ENCODE assay signal across 17 mouse cellular contexts in the genomic region with DNA sequence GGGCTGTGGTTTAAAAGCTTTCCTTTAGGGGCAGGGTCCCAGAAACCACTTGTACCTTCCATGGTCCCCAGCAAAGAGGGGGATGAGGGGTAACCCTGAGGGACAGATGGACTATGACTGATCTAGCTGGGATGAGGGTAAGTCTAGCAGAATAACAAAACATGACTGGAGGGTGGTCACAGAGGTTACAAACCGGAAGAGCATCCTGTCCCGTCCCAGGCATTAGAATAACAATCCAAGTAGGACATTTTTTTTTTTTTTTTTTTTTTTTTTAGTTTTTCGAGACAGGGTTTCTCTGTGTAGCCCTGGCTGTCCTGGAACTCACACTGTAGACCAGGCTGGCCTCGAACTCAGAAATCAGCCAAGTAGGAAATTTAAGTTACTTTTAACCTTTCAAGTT. TPM values are rescaled to one million over a fixed set of nuclear protein-coding genes. Genes with fewer than 3 reads are reported as not detected.
DNase-seq lines count a peak whose midpoint lies in the region; ATAC-seq and TF ChIP-seq lines count a peak whose summit lies in the region.
"Had no signal": no experiment of that assay in that cellular context is flagged by ENCODE, and none has a peak within 500 bp of the region (broad histone marks: within the 10 kb centered on the region; RNA-seq: fewer than 3 reads in every experiment).

No protein-coding gene starts in this region.

- no peaks in the 10 kb centered on the region for H3K27me3 ChIP-seq in heart, embryonic 12.5 days (replicated peaks)
- H3K27me3 ChIP-seq in midbrain, embryonic 13.5 days, result no peaks in the 10 kb centered on the region
- H3K27me3 ChIP-seq in midbrain, embryonic 16.5 days (ENCODE audit: control insufficient read depth, insufficient read depth, low read depth, low read length), result no peaks in the 10 kb centered on the region
- H3K27me3 ChIP-seq in hindbrain, embryonic 14.5 days (ENCODE audit: control insufficient read depth, insufficient read depth, low read length), result no peaks in the 10 kb centered on the region
- H3K27me3 ChIP-seq in myocyte (ENCODE audit: control insufficient read depth, insufficient read depth, insufficient read length), result no peaks in the 10 kb centered on the region
- H3K27me3 ChIP-seq: limb, embryonic 12.5 days had no signal

- no peak overlapping the region for H3K9ac ChIP-seq in heart, embryonic 12.5 days
- no peak overlapping the region; the same call in 1 of the 2 replicates for H3K9ac ChIP-seq in midbrain, embryonic 13.5 days (replicated peaks)
- no peak overlapping the region for H3K9ac ChIP-seq in midbrain, embryonic 16.5 days (ENCODE audit: low read depth, low read length)
- no peak overlapping the region for H3K9ac ChIP-seq in hindbrain, embryonic 14.5 days
- H3K9ac ChIP-seq: limb, embryonic 12.5 days had no signal

- peaks cover 20% of the 10 kb centered on the region for H3K4me1 ChIP-seq in heart, embryonic 12.5 days (replicated peaks)
- peaks cover 8% of the 10 kb centered on the region for H3K4me1 ChIP-seq in midbrain, embryonic 13.5 days (replicated peaks)
- peaks cover 10% of the 10 kb centered on the region for H3K4me1 ChIP-seq in midbrain, embryonic 16.5 days (ENCODE audit: control insufficient read depth, insufficient read depth, low read length)
- peaks cover 11% of the 10 kb centered on the region for H3K4me1 ChIP-seq in hindbrain, embryonic 14.5 days (replicated peaks; ENCODE audit: control insufficient read depth, insufficient read depth, low read length)

- no peak overlapping the region for H3K4me3 ChIP-seq in heart, embryonic 12.5 days
- no peak overlapping the region; the same call in 1 of the 2 replicates for H3K4me3 ChIP-seq in midbrain, embryonic 13.5 days (replicated peaks)
- H3K4me3 ChIP-seq in midbrain, embryonic 16.5 days (ENCODE audit: low read depth, low read length), result no peak overlapping the region
- H3K4me3 ChIP-seq in hindbrain, embryonic 14.5 days (replicated peaks; ENCODE audit: low read length), result no peak overlapping the region
- peak overlapping the region; percentile 57 for H3K4me3 ChIP-seq in myocyte

- ATAC-seq in heart, embryonic 12.5 days (ENCODE audit: insufficient number of reproducible peaks, low FRiP score), result no peak
- ATAC-seq in midbrain, embryonic 13.5 days, result no peak
- no peak for ATAC-seq in midbrain, embryonic 16.5 days
- no peak for ATAC-seq in hindbrain, embryonic 14.5 days (ENCODE audit: low FRiP score)

- no peak for TF ChIP-seq POLR2A in myocyte (IDR thresholded peaks at IDR 0.05; ENCODE audit: insufficient read length, low read depth)

- H3ac ChIP-seq in myocyte (ENCODE audit: control insufficient read depth, insufficient read length), result no peak overlapping the region

- no peak for DNase-seq in heart, adult 18-20 months
- DNase-seq in hindbrain, embryonic 14.5 days (ENCODE audit: low spot score), result no peak
- DNase-seq in right cerebral cortex, postnatal 10 days (ENCODE audit: low spot score in 2 of 2), result no peak
- no peak for DNase-seq in thymus, postnatal 4 days
- DNase-seq: adrenal gland, postnatal 25 days; cerebellum, postnatal 36 days; heart, adult 11 months; heart, postnatal 36 days; kidney, adult 11 months; kidney, postnatal 4 days; lung, postnatal 4 days; thymus, adult 2 months had no signal

- no peak overlapping the region for H3K27ac ChIP-seq in heart, embryonic 12.5 days (ENCODE audit: poor library complexity, severe bottlenecking)
- H3K27ac ChIP-seq in midbrain, embryonic 13.5 days, result no peak overlapping the region
- no peak overlapping the region for H3K27ac ChIP-seq in midbrain, embryonic 16.5 days (ENCODE audit: low read length)
- H3K27ac ChIP-seq in hindbrain, embryonic 14.5 days, result no peak overlapping the region
- H3K27ac ChIP-seq: limb, embryonic 12.5 days had no signal

- peaks cover 18% of the 10 kb centered on the region for H3K79me2 ChIP-seq in myocyte (ENCODE audit: control insufficient read depth, insufficient read depth)

- H3K9me3 ChIP-seq in heart, embryonic 12.5 days (replicated peaks), result no peaks in the 10 kb centered on the region
- no peaks in the 10 kb centered on the region for H3K9me3 ChIP-seq in midbrain, embryonic 13.5 days
- H3K9me3 ChIP-seq in midbrain, embryonic 16.5 days (replicated peaks; ENCODE audit: control insufficient read depth, low read length, poor library complexity, severe bottlenecking), result no peaks in the 10 kb centered on the region
- H3K9me3 ChIP-seq in hindbrain, embryonic 14.5 days (ENCODE audit: control insufficient read depth, low read length), result no peaks in the 10 kb centered on the region
- H3K9me3 ChIP-seq: limb, embryonic 12.5 days had no signal

- 81% methylated on average over 4 of the region's 4 CpGs for WGBS in heart, embryonic 12.5 days
- WGBS in midbrain, embryonic 13.5 days, result 95% methylated on average over 4 of the region's 4 CpGs
- 86% methylated on average over 4 of the region's 4 CpGs for WGBS in midbrain, embryonic 16.5 days
- WGBS in hindbrain, embryonic 14.5 days, result 86% methylated on average over 4 of the region's 4 CpGs

- H3K4me2 ChIP-seq in heart, embryonic 12.5 days, result peak overlapping the region; percentile 61; the same call in 1 of the 2 replicates
- peak overlapping the region; percentile 40; the same call in 1 of the 2 replicates for H3K4me2 ChIP-seq in midbrain, embryonic 13.5 days (replicated peaks)
- no peak overlapping the region for H3K4me2 ChIP-seq in midbrain, embryonic 16.5 days (ENCODE audit: low read length)
- peak overlapping the region; percentile 40; the same call in 1 of the 2 replicates for H3K4me2 ChIP-seq in hindbrain, embryonic 14.5 days (replicated peaks)
- peak overlapping the region; percentile 80 for H3K4me2 ChIP-seq in myocyte (ENCODE audit: low read depth)

- peaks cover 49% of the 10 kb centered on the region for H3K36me3 ChIP-seq in heart, embryonic 12.5 days
- peaks cover 47% of the 10 kb centered on the region for H3K36me3 ChIP-seq in midbrain, embryonic 13.5 days
- H3K36me3 ChIP-seq in midbrain, embryonic 16.5 days (ENCODE audit: control insufficient read depth, insufficient read depth, low read length), result peaks cover 20% of the 10 kb centered on the region
- H3K36me3 ChIP-seq in hindbrain, embryonic 14.5 days (replicated peaks; ENCODE audit: control insufficient read depth, insufficient read depth), result peaks cover 44% of the 10 kb centered on the region
- H3K36me3 ChIP-seq in myocyte (ENCODE audit: control insufficient read depth, insufficient read depth), result peaks cover 10% of the 10 kb centered on the region

TF ChIP-seq in myocyte, 11 proteins besides CTCF, POLR2A, EP300 and RAD21 (continues in another document):
- TF ChIP-seq TCF3 (IDR thresholded peaks at IDR 0.05; ENCODE audit: insufficient read length, low read depth), result no peak
- no peak for TF ChIP-seq POLR2AphosphoS2 (IDR thresholded peaks at IDR 0.05; ENCODE audit: insufficient read length, low read depth)
- TF ChIP-seq REST (IDR thresholded peaks at IDR 0.05; ENCODE audit: insufficient read depth, insufficient read length), result no peak
- no peak for TF ChIP-seq MYOD1 (IDR thresholded peaks at IDR 0.05; ENCODE audit: control insufficient read depth in 1 of 3, insufficient read length in 2 of 3, low read depth in 2 of 3)
- no peak for TF ChIP-seq TCF12 (IDR thresholded peaks at IDR 0.05; ENCODE audit: insufficient read depth, poor library complexity, severe bottlenecking)
- no peak for TF ChIP-seq E2F4 (IDR thresholded peaks at IDR 0.05; ENCODE audit: insufficient read depth)
- TF ChIP-seq CEBPB (IDR thresholded peaks at IDR 0.05; ENCODE audit: insufficient read depth, poor library complexity, severe bottlenecking), result no peak

RNA-seq across cellular contexts. Expression of gene Cenpt, which starts 3.1 kb away (rescaled TPM):
- 42.8 and 46.9 TPM in 2 replicates for polyA plus RNA-seq in heart, embryonic 12.5 days (2016; fragmentation: Nextera tagmentation; extraction: Ambion mirVana)
- 1 to 10 TPM; 2.2 to 2.5 TPM for total RNA-seq in heart, adult 18-20 months (2021)
- polyA plus RNA-seq in midbrain, embryonic 13.5 days (2015; fragmentation: Nextera tagmentation; extraction: Ambion mirVana), result 60.9 and 64.9 TPM in 2 replicates
- polyA plus RNA-seq in midbrain, embryonic 16.5 days (2015; fragmentation: Nextera tagmentation; extraction: Ambion mirVana), result 45.9 and 59.5 TPM in 2 replicates
- polyA plus RNA-seq in hindbrain, embryonic 14.5 days (2014; fragmentation: Nextera tagmentation; extraction: Ambion mirVana), result 46.3 and 51.7 TPM in 2 replicates
- polyA plus RNA-seq in myocyte (2012; fragmentation: generic; extraction: Trizol), result 20.4 TPM

RNA-seq across cellular contexts. Expression of gene Thap11, which starts 4.9 kb away (rescaled TPM):
- 53.8 and 59.3 TPM in 2 replicates for polyA plus RNA-seq in heart, embryonic 12.5 days (2016; fragmentation: Nextera tagmentation; extraction: Ambion mirVana)
- 10 to 100 TPM; 27.5 to 27.8 TPM for total RNA-seq in heart, adult 18-20 months (2021)
- polyA plus RNA-seq in midbrain, embryonic 13.5 days (2015; fragmentation: Nextera tagmentation; extraction: Ambion mirVana), result 58.9 and 62.2 TPM in 2 replicates
- polyA plus RNA-seq in midbrain, embryonic 16.5 days (2015; fragmentation: Nextera tagmentation; extraction: Ambion mirVana), result 50.6 and 53.4 TPM in 2 replicates
- polyA plus RNA-seq in hindbrain, embryonic 14.5 days (2014; fragmentation: Nextera tagmentation; extraction: Ambion mirVana), result 46.2 and 51.2 TPM in 2 replicates
- 49.0 TPM for polyA plus RNA-seq in myocyte (2012; fragmentation: generic; extraction: Trizol)

RNA-seq across cellular contexts. Expression of gene Nutf2, which starts 10.4 kb away (rescaled TPM):
- polyA plus RNA-seq in heart, embryonic 12.5 days (2016; fragmentation: Nextera tagmentation; extraction: Ambion mirVana), result 201 and 224 TPM in 2 replicates
- total RNA-seq in heart, adult 18-20 months (2021), result 10 to 100 TPM; 27.0 to 43.8 TPM
- 253 and 263 TPM in 2 replicates for polyA plus RNA-seq in midbrain, embryonic 13.5 days (2015; fragmentation: Nextera tagmentation; extraction: Ambion mirVana)
- 146 and 153 TPM in 2 replicates for polyA plus RNA-seq in midbrain, embryonic 16.5 days (2015; fragmentation: Nextera tagmentation; extraction: Ambion mirVana)
- 181 TPM in 2 replicates for polyA plus RNA-seq in hindbrain, embryonic 14.5 days (2014; fragmentation: Nextera tagmentation; extraction: Ambion mirVana)
- 141 TPM for polyA plus RNA-seq in myocyte (2012; fragmentation: generic; extraction: Trizol)

RNA-seq across cellular contexts. Expression of gene Tsnaxip1, which starts 22.5 kb away (rescaled TPM):
- 0.14 and 0.15 TPM in 2 replicates for polyA plus RNA-seq in heart, embryonic 12.5 days (2016; fragmentation: Nextera tagmentation; extraction: Ambion mirVana)
- not detected for total RNA-seq in heart, adult 18-20 months (2021)
- polyA plus RNA-seq in midbrain, embryonic 13.5 days (2015; fragmentation: Nextera tagmentation; extraction: Ambion mirVana), result 0.36 and 0.58 TPM in 2 replicates
- polyA plus RNA-seq in midbrain, embryonic 16.5 days (2015; fragmentation: Nextera tagmentation; extraction: Ambion mirVana), result 0.77 and 0.93 TPM in 2 replicates
- polyA plus RNA-seq in hindbrain, embryonic 14.5 days (2014; fragmentation: Nextera tagmentation; extraction: Ambion mirVana), result 0.64 and 1.4 TPM in 2 replicates
- polyA plus RNA-seq in myocyte (2012; fragmentation: generic; extraction: Trizol), result 0.10 TPM
- total RNA-seq: adrenal gland, postnatal 25 days; heart, postnatal 36 days had no signal

RNA-seq across cellular contexts. Expression of gene Ranbp10, which starts 22.9 kb away (rescaled TPM):
- polyA plus RNA-seq in heart, embryonic 12.5 days (2016; fragmentation: Nextera tagmentation; extraction: Ambion mirVana), result 11.0 and 11.3 TPM in 2 replicates
- total RNA-seq in heart, adult 18-20 months (2021), result 10 to 100 TPM; 18.1 to 18.6 TPM
- polyA plus RNA-seq in midbrain, embryonic 13.5 days (2015; fragmentation: Nextera tagmentation; extraction: Ambion mirVana), result 13.8 and 15.9 TPM in 2 replicates
- polyA plus RNA-seq in midbrain, embryonic 16.5 days (2015; fragmentation: Nextera tagmentation; extraction: Ambion mirVana), result 9.6 and 12.6 TPM in 2 replicates
- 9.1 and 10.4 TPM in 2 replicates for polyA plus RNA-seq in hindbrain, embryonic 14.5 days (2014; fragmentation: Nextera tagmentation; extraction: Ambion mirVana)
- 15.6 TPM for polyA plus RNA-seq in myocyte (2012; fragmentation: generic; extraction: Trizol)
